Mouse (Mus musculus) megakaryocyte-erythroid progenitor cell, adult 5-6 weeks (primary cell): Measurements from ENCODE around the gene Filip1. TPM values are rescaled to one million over a fixed set of nuclear protein-coding genes. Genes with fewer than 3 reads are reported as not detected.

Experiments used
- ATAC-seq: replicated peaks from 2 replicates; pipeline ENCODE4 v1.8.0; 2016; ENCODE audit warnings: mild to moderate bottlenecking, inconsistent platforms; ENCODE audit not compliant: severe bottlenecking, poor library complexity, low FRiP score, low TSS enrichment
- total RNA-seq, 2 experiments: library from RNA; stranded (forward) in 1 of 2; stranded (reverse) in 1 of 2; fragments of 200-1000, 215-1000 nt in 1 of 2; fragments of >200 nt in 1 of 2; fragmentation: Nextera tagmentation in 1 of 2; gene quantifications; 2 replicates each; pipeline ENCODE4 v1.2.3; 2014 to 2017

Filip1 gene
- total RNA-seq, 2 experiments from 2014 or later, result not detected

- no peak for ATAC-seq
These were observed 143.1 kb downstream of the Filip1 start for GRCm38 (mm10) chr9:79869512-79869911.

- ATAC-seq, result no peak
These were observed 146.7 kb downstream of the Filip1 start for GRCm38 (mm10) chr9:79865998-79866397.

GRCm38 (mm10) chr9:79862544-79862943 is 150.1 kb downstream of the Filip1 start:
- no peak for ATAC-seq

- no peak for ATAC-seq
These were observed 165.6 kb downstream of the Filip1 start for GRCm38 (mm10) chr9:79847099-79847498.

GRCm38 (mm10) chr9:79842615-79843014 is 170.0 kb downstream of the Filip1 start:
- no peak for ATAC-seq

GRCm38 (mm10) chr9:79842028-79842427 is 170.6 kb downstream of the Filip1 start:
- no peak for ATAC-seq

- ATAC-seq, result no peak
These were observed 181.4 kb downstream of the Filip1 start for GRCm38 (mm10) chr9:79831294-79831693.

- ATAC-seq, result no peak
These were observed 181.8 kb downstream of the Filip1 start for GRCm38 (mm10) chr9:79830874-79831273.

- ATAC-seq, result no peak
These were observed 182.5 kb downstream of the Filip1 start for GRCm38 (mm10) chr9:79829842-79830800.

GRCm38 (mm10) chr9:79827072-79827471 is 185.6 kb downstream of the Filip1 start:
- ATAC-seq, result no peak

GRCm38 (mm10) chr9:79825526-79825925 is 187.1 kb downstream of the Filip1 start:
- no peak for ATAC-seq

- ATAC-seq, result no peak
These were observed 188.8 kb downstream of the Filip1 start for GRCm38 (mm10) chr9:79823856-79824255.

- no peak for ATAC-seq
These were observed 189.2 kb downstream of the Filip1 start for GRCm38 (mm10) chr9:79823438-79823837.

GRCm38 (mm10) chr9:79816464-79816863 is 196.2 kb downstream of the Filip1 start:
- ATAC-seq, result no peak

- ATAC-seq, result no peak
These were observed 196.6 kb downstream of the Filip1 start for GRCm38 (mm10) chr9:79816013-79816412.

- no peak for ATAC-seq
These were observed 198.1 kb downstream of the Filip1 start for GRCm38 (mm10) chr9:79814592-79814991.

- peak; percentile 16; the same call in 1 of the 2 replicates for ATAC-seq
These were observed 201.4 kb downstream of the Filip1 start for GRCm38 (mm10) chr9:79810969-79811902.

- ATAC-seq, result peak; percentile 92
These were observed 202.1 kb downstream of the Filip1 start for GRCm38 (mm10) chr9:79810534-79810933.

GRCm38 (mm10) chr9:79809411-79809810 is 203.2 kb downstream of the Filip1 start:
- ATAC-seq, result no peak

GRCm38 (mm10) chr9:79807178-79807577 is 205.5 kb downstream of the Filip1 start:
- ATAC-seq, result no peak
